Mouse (Mus musculus): Measurements from ENCODE around the gene Setd7.
"Not testable (repeated sequence)": the region's sequence is repeated elsewhere in the genome, so short reads cannot be mapped to it uniquely, and the experiment has no call there.

Setd7 gene

GRCm38 (mm10) chr3:51560511-51561108, at the start of gene Setd7:
TSS of gene Setd7 (minus strand) at chr3:51560879.
- peak; percentile 80 to 86 for DNase-seq

DNA sequence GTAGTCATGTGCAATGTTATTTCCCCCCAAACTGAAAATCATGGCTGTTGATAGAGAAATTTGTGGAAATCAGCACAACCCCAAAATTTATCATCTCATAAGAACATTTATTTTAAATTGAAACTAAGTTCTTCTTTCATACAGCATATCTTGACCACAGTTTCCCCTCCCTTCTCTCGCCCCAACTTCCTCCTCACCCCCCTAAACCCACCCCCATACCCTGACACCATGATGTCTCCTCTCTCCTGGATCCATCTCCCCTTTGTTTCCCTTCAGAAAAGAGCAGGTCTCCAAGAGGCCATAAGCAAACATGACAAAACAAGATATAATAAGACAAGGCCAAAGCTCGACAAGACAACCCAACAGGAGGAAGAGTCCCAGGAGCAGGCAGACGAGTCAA, 43.8 kb upstream of the Setd7 start:
- no peak for DNase-seq

- no peak for DNase-seq
These were observed 43.1 kb upstream of the Setd7 start for GRCm38 (mm10) chr3:51603705-51604291.

- DNase-seq = no peak
These were observed 40.8 kb upstream of the Setd7 start for GRCm38 (mm10) chr3:51601461-51601860.

GRCm38 (mm10) chr3:51600728-51601127, 40.0 kb upstream of the Setd7 start:
- no peak for DNase-seq

DNA sequence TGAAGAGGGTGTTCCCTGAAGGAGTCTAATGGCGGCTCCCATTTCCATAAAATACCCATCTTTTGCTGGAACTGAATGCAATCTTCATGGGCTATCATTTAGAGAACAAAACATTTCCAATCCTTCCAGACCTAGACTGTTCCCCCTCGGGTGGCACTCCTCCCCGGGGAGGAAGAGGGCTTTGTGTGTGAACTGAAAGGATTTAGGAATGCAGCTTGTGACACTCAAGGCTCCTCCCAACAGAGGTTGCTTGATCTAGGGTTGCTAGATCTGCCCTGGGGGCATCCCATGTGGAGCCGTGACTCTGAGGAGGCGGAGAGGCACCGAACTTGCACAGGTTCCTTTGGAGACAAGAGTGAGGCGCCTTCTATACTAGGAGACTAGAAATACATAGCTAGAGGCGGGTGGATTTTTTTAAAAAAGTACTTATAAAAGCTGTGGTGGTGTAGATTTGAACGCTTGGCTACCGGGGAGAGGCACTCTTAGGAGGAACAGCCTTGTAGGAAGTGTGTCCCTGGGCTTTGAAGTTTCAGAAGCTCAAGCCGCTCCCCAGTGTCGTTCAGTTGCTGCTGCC, 38.5 kb upstream of the Setd7 start:
- no peak for DNase-seq

DNA sequence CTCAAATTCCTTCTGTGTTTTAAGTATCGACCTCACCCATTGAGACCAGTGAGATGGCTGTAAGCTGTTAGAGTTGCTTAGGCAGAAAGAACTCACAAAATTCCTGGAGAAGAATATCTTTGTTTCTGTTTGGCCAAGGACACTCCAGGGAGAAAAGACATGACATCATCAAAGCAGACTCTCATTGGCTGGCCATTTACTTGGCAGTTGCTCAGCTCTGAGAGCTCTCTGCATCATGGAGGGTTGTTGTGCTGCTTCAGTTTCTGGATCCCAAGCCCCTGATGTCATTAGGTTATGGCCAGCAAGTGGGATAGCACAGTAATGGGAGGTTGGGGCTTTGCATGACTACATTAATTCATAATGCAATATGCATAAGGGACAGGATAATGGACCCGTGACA, 35.9 kb upstream of the Setd7 start:
- no peak for DNase-seq

DNA sequence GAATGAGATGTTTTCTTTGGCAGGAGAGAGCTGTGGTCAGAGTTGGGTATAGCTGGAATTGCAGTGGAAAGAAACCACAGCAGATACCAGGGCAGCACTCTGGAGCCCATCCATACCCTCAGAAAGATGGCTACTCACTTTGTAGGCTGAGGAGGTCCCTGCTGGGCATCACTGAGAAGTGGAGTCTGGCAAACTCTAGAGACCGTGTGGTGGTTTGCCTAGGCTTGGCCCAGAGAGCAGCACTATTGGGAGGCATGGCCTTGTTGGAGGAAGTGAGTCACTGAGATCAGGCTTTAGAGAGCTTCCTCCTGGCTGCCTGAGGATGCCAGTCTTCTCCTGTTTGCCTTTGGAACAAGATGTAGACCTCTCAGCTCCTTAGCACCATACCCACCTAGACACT, 32.8 kb upstream of the Setd7 start:
- DNase-seq = no peak

GRCm38 (mm10) chr3:51591591-51591990, 30.9 kb upstream of the Setd7 start:
- no peak for DNase-seq

DNA sequence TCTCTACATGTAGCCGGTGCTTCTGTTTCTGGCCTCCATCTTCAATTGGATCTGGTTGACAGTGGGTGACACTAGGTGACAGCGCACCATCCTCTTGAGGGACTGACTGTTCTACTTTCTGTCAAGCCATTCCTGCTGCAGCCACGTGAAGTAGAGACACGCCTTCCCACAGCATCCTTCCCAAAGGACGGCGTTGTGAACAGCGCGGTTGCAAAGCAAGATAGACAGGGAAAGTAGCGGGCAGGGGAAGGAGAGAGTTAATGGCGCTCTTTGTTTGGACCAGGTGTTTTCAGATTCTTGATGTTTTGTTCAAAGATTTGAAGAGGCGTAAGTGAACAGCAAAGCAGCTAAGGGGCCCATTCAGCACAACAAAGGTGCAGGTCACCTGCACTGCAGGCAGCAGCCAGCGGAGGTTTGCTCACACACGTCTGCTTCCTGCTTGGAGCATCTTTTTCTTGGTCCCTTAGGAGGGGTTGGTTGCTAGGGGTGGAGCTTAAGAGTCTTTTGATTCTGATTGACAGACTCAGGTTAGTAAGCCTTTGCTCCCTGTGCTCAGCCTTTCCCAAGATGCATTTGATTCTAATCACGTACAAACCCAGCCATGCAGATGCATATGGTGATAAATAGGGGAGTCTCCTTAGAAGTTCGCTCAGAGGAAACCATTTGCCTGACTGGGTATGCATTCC, 29.7 kb upstream of the Setd7 start:
- DNase-seq = no peak

DNA sequence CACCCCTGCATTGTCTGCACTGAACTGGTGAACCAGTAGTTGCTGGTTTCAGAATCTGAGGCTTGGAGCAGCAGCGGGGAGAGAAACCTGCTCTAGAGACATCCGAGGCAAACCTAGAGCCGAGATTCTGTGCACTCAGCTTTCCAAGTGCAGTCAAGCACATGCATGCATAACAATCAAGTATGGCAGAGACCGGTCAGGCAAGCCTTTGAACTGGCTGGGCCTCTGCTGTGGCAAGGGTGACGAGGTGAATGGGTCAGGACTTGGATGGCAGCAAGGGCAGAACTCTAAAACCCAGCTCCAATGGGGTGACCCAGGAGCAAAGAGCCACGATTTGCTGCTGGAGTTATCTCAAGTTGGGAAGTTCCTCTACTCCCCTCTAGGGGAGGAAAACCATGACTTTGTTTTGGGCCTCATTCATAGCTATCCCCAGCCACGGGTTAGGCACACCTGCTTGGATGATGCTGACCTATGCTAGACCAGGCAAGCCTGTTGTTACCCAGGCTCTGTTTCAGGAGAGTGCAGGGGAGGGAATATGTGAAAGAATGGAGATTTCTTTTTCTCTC, 27.1 kb upstream of the Setd7 start:
- no peak for DNase-seq

GRCm38 (mm10) chr3:51583574-51584391, 23.1 kb upstream of the Setd7 start:
- peak; percentile 37 to 44 for DNase-seq

- DNase-seq = not testable (repeated sequence)
These were observed 18.6 kb upstream of the Setd7 start for GRCm38 (mm10) chr3:51579243-51579642.

- DNase-seq = peak in 1 of 2 experiments; percentile 5
These were observed 17.4 kb upstream of the Setd7 start for GRCm38 (mm10) chr3:51577816-51578749.

- DNase-seq = no peak
These were observed 16.7 kb upstream of the Setd7 start for GRCm38 (mm10) chr3:51577359-51577758.

DNA sequence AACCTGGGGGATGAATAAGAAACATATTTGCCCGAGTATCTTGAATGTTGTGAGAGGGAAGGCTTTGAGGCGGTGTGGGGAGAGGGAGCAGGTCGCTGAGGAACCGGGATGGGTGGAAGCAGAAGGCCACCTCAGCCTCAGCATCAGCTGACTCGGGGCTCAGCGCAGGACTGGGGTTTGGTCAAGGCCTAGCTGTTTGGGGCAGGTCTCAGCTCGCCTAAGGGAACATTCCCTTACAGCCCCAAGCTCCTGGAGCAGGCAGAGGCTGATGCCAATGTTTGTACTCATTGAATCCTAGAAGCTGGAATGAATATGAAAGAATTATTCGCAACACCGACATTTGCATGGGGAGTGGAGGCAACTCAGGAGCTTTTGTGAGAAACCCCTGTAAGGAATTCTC, 13.2 kb upstream of the Setd7 start:
- no peak for DNase-seq

- no peak for DNase-seq
These were observed 9.5 kb upstream of the Setd7 start for GRCm38 (mm10) chr3:51570200-51570599.

GRCm38 (mm10) chr3:51561993-51562385, 1.3 kb upstream of the Setd7 start:
- DNase-seq = no peak

DNA sequence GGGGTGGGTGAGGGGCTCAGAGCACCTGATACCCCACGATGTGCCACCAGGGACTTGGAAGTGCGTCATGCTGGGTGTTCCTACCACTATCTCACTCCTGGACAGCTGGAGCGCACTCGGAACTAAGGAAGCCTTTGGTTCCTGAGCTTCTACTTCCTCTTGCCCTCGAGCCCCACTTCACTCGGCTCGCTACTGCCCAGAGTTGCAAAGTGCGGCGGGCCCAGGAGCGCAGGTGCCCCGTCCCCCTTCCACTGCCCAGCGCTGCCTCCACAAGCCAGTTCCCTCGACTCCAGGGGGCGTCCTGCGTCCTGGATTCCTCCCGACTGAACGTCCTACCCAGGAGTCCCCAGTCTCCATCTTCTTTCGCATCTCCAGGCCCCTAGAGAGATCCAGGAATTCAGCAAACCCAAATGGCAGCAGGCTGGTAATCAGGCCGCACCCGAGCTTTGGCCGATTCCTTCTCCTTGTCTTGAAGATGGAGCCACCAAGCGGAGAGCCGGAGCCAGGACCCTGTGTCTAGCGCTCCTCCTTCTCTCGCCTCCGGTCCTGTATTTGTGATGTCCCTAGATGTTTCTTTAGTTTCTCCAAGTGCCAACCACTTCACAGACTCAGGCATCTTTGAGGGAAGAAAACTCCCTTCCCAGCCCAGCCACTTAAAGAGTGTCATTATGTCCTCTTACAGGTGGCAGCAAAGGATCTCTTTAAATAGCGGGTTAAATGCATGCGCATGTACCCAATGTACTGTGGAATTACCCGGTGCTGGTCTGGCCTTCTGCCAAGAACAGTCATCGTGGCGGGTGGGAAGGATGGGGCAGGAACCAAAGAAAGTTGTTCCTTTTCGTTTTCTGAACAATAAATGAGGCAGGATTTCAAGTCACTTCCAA, 672 bp upstream of the Setd7 start:
- peak; percentile 51 to 56 for DNase-seq

Measured in thymus, adult 18-20 months (tissue).